Mouse (Mus musculus): ENCODE measurements around the gene Zmiz1. TPM values are rescaled to one million over a fixed set of nuclear protein-coding genes. Genes with fewer than 3 reads are reported as not detected.

Gene Zmiz1
- polyA plus RNA-seq, 1 experiment from 2014 or later: 18.0 TPM

- peak; percentile 45 for ATAC-seq
Observed at GRCm38 (mm10) chr14:25694569-25694897, 235.5 kb downstream of the Zmiz1 start.

GRCm38 (mm10) chr14:25695059-25695458, 236.1 kb downstream of the Zmiz1 start:
- Histone ChIP-seq H3K9me3 (ENCODE audit: low read length) (no peaks in the 10 kb centered on the region), H3K4me2 (replicated peaks; ENCODE audit: low read depth, low read length) (peak overlapping the region; percentile 90), H3K4me3 (ENCODE audit: low read depth, low read length) (peak overlapping the region; percentile 77; the same call in 1 of the 2 replicates), H3K27me3 (replicated peaks; ENCODE audit: insufficient read depth, low read length) (no peaks in the 10 kb centered on the region), H3K36me3 (ENCODE audit: insufficient read depth, low read length) (peaks cover 13% of the 10 kb centered on the region; the same call in 1 of the 2 replicates), H3K27ac (ENCODE audit: low read length) (no peak overlapping the region), H3K9ac (replicated peaks; ENCODE audit: low read depth) (no peak overlapping the region), H3K4me1 (ENCODE audit: insufficient read depth, low read depth, low read length) (peaks cover 4% of the 10 kb centered on the region; the same call in 1 of the 2 replicates)
- no peak for DNase-seq (ENCODE audit: low spot score)
- ATAC-seq: no peak
- TF ChIP-seq CTCF (IDR thresholded peaks at IDR 0.05) (no peak), EP300 (IDR thresholded peaks at IDR 0.05) (no peak)
- 31% methylated on average over 6 of the region's 6 CpGs for WGBS

More at GRCm38 (mm10) chr14:25694569-25694897, 235.5 kb downstream of the Zmiz1 start:
- Histone ChIP-seq H3K9ac (replicated peaks; ENCODE audit: low read depth) (peak overlapping the region; percentile 48), H3K4me1 (ENCODE audit: insufficient read depth, low read depth, low read length) (peaks cover 4% of the 10 kb centered on the region; the same call in 1 of the 2 replicates), H3K4me2 (replicated peaks; ENCODE audit: low read depth, low read length) (peak overlapping the region; percentile 90), H3K27me3 (replicated peaks; ENCODE audit: insufficient read depth, low read length) (no peaks in the 10 kb centered on the region), H3K4me3 (ENCODE audit: low read depth, low read length) (peak overlapping the region; percentile 77), H3K36me3 (ENCODE audit: insufficient read depth, low read length) (peaks cover 12% of the 10 kb centered on the region; the same call in 1 of the 2 replicates), H3K9me3 (ENCODE audit: low read length) (no peaks in the 10 kb centered on the region), H3K27ac (ENCODE audit: low read length) (peak overlapping the region; percentile 27; the same call in 1 of the 2 replicates)
- WGBS: 2% methylated on average over 10 of the region's 10 CpGs
- TF ChIP-seq EP300 (IDR thresholded peaks at IDR 0.05): no peak
- TF ChIP-seq CTCF (IDR thresholded peaks at IDR 0.05): no peak
- DNase-seq (ENCODE audit: low spot score): peak; percentile 63

- ATAC-seq: no peak
- H3K4me1 ChIP-seq (ENCODE audit: insufficient read depth, low read depth, low read length): peaks cover 4% of the 10 kb centered on the region; the same call in 1 of the 2 replicates
- TF ChIP-seq EP300 (IDR thresholded peaks at IDR 0.05): no peak
- TF ChIP-seq CTCF (IDR thresholded peaks at IDR 0.05): no peak
- no peak overlapping the region for H3K4me2 ChIP-seq (replicated peaks; ENCODE audit: low read depth, low read length)
- no peak overlapping the region for H3K9ac ChIP-seq (replicated peaks; ENCODE audit: low read depth)
- no peaks in the 10 kb centered on the region for H3K9me3 ChIP-seq (ENCODE audit: low read length)
- DNase-seq (ENCODE audit: low spot score): peak; percentile 62
- WGBS: 47% methylated on average over 2 of the region's 2 CpGs
- no peak overlapping the region for H3K27ac ChIP-seq (ENCODE audit: low read length)
- no peaks in the 10 kb centered on the region for H3K27me3 ChIP-seq (replicated peaks; ENCODE audit: insufficient read depth, low read length)
- peaks cover 17% of the 10 kb centered on the region; the same call in 1 of the 2 replicates for H3K36me3 ChIP-seq (ENCODE audit: insufficient read depth, low read length)
- no peak overlapping the region for H3K4me3 ChIP-seq (ENCODE audit: low read depth, low read length)
Observed at GRCm38 (mm10) chr14:25696356-25696755, 237.4 kb downstream of the Zmiz1 start.

GRCm38 (mm10) chr14:25701986-25702385, 243.0 kb downstream of the Zmiz1 start:
- H3K4me2 ChIP-seq (replicated peaks; ENCODE audit: low read depth, low read length): no peak overlapping the region
- ATAC-seq: peak; percentile 25; the same call in 1 of the 2 replicates
- no peak overlapping the region for H3K9ac ChIP-seq (replicated peaks; ENCODE audit: low read depth)
- no peak overlapping the region for H3K4me3 ChIP-seq (ENCODE audit: low read depth, low read length)
- TF ChIP-seq EP300 (IDR thresholded peaks at IDR 0.05) (no peak), CTCF (IDR thresholded peaks at IDR 0.05) (peak; percentile 79)
- no peaks in the 10 kb centered on the region for H3K9me3 ChIP-seq (ENCODE audit: low read length)
- peaks cover 17% of the 10 kb centered on the region; the same call in 1 of the 2 replicates for H3K36me3 ChIP-seq (ENCODE audit: insufficient read depth, low read length)
- no peaks in the 10 kb centered on the region for H3K27me3 ChIP-seq (replicated peaks; ENCODE audit: insufficient read depth, low read length)
- H3K27ac ChIP-seq (ENCODE audit: low read length): no peak overlapping the region
- no peaks in the 10 kb centered on the region for H3K4me1 ChIP-seq (ENCODE audit: insufficient read depth, low read depth, low read length)
- peak; percentile 63 for DNase-seq (ENCODE audit: low spot score)

- Histone ChIP-seq H3K4me1 (ENCODE audit: insufficient read depth, low read depth, low read length) (peaks cover 11% of the 10 kb centered on the region; the same call in 1 of the 2 replicates), H3K4me2 (replicated peaks; ENCODE audit: low read depth, low read length) (no peak overlapping the region), H3K27ac (ENCODE audit: low read length) (peak overlapping the region; percentile 75; the same call in 1 of the 2 replicates), H3K27me3 (replicated peaks; ENCODE audit: insufficient read depth, low read length) (no peaks in the 10 kb centered on the region), H3K4me3 (ENCODE audit: low read depth, low read length) (no peak overlapping the region), H3K9ac (replicated peaks; ENCODE audit: low read depth) (no peak overlapping the region), H3K36me3 (ENCODE audit: insufficient read depth, low read length) (no peaks in the 10 kb centered on the region), H3K9me3 (ENCODE audit: low read length) (no peaks in the 10 kb centered on the region)
- DNase-seq (ENCODE audit: low spot score) (peak; percentile 83), ATAC-seq (peak; percentile 42)
- 26% methylated on average over 5 of the region's 5 CpGs for WGBS
- peak; percentile 97 for TF ChIP-seq CTCF (IDR thresholded peaks at IDR 0.05)
- 0 out of 2 replicates have a peak, but pooled peaks have one; percentile 20 for TF ChIP-seq EP300 (IDR thresholded peaks at IDR 0.05)
Observed at GRCm38 (mm10) chr14:25707691-25708181, 248.8 kb downstream of the Zmiz1 start.

- ATAC-seq (peak; percentile 65), DNase-seq (ENCODE audit: low spot score) (peak; percentile 79)
- Histone ChIP-seq H3K4me2 (replicated peaks; ENCODE audit: low read depth, low read length) (no peak overlapping the region), H3K27ac (ENCODE audit: low read length) (peak overlapping the region; percentile 75), H3K4me3 (ENCODE audit: low read depth, low read length) (no peak overlapping the region), H3K27me3 (replicated peaks; ENCODE audit: insufficient read depth, low read length) (no peaks in the 10 kb centered on the region), H3K4me1 (ENCODE audit: insufficient read depth, low read depth, low read length) (peaks cover 11% of the 10 kb centered on the region; the same call in 1 of the 2 replicates), H3K9ac (replicated peaks; ENCODE audit: low read depth) (no peak overlapping the region), H3K36me3 (ENCODE audit: insufficient read depth, low read length) (no peaks in the 10 kb centered on the region), H3K9me3 (ENCODE audit: low read length) (no peaks in the 10 kb centered on the region)
- WGBS: 34% methylated on average over 4 of the region's 4 CpGs
- TF ChIP-seq CTCF (IDR thresholded peaks at IDR 0.05) (peak; percentile 12; the same call in 1 of the 2 replicates), EP300 (IDR thresholded peaks at IDR 0.05) (peak; percentile 21; the same call in 1 of the 2 replicates)
Observed at GRCm38 (mm10) chr14:25708451-25708850, 249.5 kb downstream of the Zmiz1 start.
